Mouse (Mus musculus) kidney, postnatal 25 days (tissue): ENCODE measurements around the gene Nfkbiz.
"Not testable (repeated sequence)": the region's sequence is repeated elsewhere in the genome, so short reads cannot be mapped to it uniquely, and the experiment has no call there.

Experiments used
- DNase-seq, 2 experiments: peaks; one replicate each; pipeline ENCODE4 v3.0.0; 2021; ENCODE audit warnings: mixed read lengths in 2 of 2

Gene Nfkbiz

DNA sequence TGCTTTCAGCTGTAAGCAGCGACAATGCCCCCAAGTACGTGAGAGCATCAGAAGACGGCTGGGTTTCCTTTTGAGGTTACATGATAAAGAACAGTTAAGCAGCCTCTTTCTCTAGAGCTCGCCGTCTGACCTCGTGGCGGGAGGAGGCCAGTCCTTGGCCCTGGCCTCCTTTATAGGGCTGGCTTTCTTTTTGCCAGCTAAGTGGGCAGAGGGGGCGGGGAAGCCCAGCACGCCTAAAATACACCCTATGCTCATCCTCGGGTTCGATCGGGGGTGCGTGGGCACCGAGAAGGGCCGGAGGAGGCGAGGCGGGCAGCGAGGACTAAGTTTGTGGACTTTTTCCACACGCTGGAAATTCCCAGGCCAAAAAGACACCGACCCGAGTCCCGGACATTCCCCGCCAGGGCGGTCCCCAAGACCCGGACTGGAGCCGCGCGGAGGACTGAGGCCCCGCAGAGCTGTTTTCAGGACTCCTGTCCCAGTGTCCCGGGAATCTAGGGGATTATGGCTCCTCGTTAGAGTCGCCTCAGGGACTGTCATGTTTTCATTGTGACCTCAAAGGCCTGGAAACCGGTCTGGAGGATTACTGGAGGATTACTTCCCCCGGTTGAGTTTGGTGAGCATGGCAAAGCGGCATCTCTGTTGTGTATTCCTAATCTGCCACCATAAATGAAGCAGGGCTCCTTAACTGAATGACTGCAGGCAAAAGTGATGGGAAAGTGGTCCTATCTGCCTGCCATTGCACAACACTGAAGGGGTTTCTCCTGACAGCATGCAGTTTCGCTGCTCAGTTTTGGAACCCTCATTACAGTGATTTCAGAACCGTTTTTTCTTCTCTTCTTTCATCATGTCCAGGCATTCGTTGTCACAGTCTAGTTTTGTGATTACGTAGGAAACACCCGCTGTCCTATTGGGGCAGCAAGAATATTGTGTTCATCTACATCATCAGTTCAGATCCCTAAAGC lies at the start of gene Nfkbiz:
TSS of gene Nfkbiz (minus strand) at position 390 of the 965 bp plus-strand sequence.
- DNase-seq, result peak; percentile 87 to 93

DNA sequence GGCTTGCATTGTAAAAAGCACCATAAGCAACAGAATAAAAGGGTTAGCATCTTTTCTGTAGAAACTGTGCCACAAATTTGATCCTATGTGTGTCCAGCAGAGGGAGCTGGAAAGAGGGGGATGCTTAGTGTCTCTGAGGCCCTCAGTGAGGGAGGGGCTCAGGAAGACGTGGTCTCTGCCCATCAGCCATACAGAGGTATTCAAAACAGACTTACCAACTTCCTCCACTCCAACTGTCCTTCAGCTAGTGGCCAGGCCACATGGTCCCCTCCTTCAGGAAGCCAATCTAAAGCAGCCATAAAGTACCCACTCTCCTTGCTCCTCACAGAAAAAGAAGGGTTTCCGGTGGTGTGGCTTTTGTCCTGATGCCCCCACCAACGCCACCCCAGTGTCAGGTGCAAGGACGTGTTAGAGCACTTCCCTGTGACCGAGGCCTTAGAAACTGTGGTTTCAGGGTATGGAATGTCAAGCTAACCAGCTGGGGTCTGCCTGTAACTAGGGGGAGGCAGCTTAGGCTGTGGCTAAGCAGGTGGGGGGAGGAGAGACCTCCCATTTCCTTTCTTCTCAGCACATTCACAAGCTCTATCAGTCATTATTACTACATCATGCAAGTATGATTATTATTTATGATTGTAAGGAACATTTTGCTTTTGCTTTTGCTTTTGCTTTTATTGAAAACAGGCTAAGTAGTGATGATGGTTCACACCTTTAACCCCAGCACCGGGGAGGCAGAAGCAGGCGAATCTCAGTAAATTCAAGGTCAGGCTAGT lies 49.3 kb upstream of the Nfkbiz start:
- no peak for DNase-seq

DNA sequence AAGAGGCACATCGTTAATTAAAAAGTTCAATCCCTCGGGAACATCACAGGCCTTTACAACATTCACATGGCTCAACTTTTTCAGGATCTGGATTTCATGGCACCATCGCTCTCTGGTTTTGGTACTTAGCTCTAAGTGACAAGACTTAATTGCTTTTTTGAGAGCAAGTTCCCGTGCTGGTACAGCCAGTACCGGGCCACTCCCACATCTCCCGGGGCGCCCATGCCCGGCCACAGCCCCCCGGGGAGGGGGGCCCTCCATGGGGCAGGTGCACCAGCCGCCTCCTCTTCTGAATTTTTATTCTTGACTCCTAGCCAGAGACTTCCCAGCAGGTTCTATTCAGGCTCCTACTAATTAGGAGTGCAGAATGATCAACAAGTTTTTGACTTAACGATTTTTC lies 45.5 kb upstream of the Nfkbiz start:
- DNase-seq, result peak in 1 of 2 experiments; percentile 36

DNA sequence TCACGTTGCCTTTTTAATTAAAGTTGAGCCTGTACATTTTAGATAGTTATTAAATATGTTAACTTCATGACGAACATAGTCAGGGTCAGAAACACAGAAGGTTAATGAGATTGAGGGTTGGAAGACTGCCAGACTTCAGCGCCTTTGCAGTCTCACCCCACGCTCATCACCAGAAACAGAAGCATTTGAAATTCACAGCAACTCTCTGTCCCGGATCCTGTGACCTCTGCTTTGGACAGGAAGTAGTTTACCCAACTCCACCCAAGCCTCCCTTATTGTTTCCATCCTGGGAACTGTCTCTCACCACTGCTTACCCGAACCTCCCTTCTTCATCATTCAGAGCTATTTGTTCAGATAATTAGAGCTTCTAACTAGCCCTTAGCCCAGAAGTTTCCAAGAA lies 37.3 kb upstream of the Nfkbiz start:
- DNase-seq, result peak in 1 of 2 experiments; percentile 36

DNA sequence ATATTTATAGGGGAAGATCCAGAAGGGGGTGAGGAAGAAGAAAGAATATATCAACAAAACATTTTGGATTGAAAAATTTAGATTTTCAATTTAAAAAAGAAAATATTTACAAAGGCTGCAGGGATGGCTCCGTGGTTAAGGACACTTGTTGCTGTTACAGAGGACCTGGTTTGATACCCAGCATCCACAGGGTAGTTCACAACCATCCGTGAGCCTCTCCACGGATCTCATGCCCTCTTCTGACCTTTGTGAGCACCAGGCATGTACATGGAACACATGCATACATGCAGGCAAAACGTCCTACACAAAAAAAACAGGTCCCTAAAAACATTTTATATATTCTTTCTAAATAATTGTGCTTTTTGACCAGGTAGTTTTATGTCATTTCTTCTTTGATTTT lies 25.1 kb upstream of the Nfkbiz start:
- no peak for DNase-seq

DNA sequence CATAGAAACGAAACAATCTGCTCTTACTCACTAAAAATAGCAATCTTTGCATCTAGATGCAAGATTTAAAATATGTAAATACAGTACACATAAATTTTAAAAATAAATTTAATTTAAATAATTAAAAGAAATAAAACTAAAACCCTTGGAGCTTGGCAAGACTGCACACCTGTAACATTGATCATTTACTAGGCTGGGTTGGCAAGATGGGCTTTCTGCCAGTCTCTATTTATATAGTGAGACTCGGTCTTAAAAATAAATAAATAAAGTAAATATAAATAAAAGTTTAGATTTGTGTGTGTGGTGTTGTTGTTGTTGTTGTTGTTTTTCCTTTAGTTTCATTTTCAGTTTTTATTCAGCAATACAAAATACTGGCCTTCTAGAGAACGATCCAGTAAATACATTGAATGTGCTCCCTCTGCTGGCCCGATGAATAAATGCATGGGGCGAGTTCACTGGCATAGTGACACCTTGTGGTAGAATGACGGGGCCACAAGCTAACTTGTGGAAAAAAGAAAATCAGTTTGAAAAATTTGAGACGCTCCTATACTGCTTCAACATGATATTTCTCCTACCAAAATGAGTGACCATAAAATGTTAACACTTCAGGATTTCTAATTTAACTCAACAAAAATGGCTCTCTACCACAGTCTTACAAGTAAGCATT lies 24.6 kb upstream of the Nfkbiz start:
- peak; percentile 77 to 83 for DNase-seq

DNA sequence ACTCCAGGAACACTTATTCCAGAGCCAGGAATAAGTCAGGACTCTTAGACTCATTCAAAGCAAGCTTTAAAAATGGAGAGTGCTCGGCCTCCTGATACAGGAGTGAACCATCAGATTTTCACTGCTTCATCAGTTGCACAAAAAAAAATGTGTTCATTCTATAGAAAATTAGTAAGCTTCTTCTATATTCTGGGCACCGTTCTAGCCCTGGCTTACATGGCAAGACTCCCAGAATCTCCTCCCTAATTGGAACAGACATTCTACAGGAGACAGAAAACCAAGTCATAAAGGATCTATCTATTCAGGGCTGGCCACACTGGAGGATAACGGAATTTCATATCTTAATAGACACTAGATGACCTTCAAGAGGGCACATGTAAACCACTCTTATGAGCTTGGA lies 22.4 kb upstream of the Nfkbiz start:
- no peak for DNase-seq

DNA sequence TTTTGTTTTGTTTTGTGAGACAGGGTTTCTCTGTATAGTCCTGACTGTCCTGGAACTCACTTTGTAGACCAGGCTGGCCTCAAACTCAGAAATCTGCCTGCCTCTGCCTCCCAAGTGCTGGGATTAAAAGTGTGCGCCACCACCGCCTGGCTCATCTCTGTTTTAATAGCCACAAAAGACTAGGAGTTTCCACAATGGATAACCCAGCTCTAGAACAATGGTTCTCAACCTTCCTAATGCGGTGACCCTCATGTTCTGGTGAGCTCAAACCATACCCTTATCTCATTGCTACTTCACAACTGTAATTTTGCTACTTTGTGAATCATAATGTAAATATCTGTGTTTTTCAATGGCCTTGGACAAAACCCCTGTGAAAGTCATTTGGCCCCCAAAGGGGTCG lies 20.7 kb upstream of the Nfkbiz start:
- DNase-seq, result not testable (repeated sequence)

DNA sequence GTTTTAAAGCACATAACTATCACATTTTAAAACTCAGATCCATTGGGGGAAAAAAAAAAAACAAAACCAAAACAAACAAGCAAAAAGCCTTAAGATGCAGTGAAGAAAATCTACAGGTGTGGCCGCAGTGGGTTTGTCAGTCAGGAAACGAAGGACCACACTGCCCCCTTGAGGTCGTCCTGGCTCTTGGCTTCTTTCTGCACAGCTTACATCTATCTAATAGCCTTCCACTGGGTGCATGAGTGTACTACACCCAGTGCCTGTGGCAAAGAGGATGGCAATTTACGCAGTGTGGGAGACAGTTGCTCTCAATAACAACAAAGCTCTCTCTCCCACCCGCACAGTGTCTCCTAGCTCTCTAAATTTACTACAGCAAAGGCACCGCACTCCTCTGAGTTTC lies 19.8 kb upstream of the Nfkbiz start:
- DNase-seq, result peak; percentile 74 to 88

DNA sequence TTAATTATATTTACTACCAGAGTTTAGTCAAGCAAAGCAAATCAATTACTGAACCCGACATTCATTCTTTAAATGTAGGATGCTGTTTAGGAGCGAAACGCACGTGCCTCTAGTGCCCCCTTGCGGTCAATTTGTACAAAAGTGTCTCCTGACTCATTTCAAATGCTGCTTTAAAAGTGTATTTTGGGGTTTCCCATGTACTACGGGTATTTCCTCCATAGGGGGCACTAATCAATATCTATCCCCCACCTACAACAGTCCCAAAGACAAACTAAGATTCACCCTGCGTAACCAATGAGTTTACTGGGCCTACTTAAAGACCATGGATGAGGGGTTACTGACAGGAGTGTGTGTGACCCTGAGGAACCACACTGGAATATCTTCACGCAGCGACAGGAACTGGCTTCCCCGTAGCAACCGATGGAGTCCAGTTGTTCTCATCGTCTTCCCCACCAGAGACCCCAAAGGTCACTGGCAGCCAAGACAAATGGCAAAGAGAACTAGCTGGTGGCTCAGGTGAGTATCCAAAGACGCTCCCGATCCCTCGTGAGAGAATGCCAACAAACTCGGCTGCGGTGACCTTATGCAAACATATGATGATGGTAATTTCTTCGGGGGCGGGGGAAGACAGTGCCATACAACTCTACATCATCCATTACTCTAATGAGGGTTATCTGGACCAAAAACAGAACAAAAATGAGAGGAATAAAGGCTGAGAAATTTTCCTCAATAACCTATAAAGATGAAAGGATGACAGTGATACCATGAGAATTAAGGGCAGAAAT lies 14.4 kb upstream of the Nfkbiz start:
- peak; percentile 74 to 91 for DNase-seq

DNA sequence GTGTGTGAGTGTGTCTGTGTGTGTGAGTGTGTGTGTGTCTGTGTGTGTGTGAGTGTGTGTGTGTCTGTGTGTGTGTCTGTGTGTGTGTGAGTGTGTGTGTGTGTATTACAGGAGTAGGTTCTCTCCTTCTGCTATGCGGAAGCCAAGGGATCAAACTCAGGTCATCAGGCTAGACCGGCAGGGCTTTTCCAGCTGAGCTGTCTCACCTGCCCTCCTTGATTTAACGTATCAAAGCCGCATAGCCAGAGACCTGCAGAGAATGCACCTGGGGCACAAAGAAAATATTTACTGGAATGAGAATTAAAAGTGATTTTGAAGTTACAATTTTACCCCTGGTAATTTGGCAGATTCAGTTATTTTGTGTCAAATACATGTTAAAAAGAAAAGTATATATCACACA lies 13.8 kb upstream of the Nfkbiz start:
- DNase-seq, result no peak

DNA sequence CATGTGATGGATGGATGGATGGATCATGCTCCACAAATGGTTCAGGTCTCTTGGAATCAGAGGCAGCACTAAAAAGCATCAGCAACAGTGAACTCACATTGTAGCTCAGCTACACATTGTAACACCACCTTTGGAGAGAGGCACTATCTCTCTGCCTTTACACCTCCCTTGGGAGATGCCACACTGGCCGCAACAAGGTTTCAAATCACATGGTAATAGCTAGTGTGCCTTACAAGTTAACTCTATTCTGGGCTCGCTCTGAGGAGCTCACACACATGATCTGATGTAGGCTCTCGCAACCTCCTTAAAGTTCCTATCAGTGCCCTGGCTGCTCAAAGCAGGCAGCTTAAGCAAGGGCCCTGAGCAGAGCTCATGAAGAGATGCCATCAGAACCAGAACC lies 11.8 kb upstream of the Nfkbiz start:
- DNase-seq, result no peak

DNA sequence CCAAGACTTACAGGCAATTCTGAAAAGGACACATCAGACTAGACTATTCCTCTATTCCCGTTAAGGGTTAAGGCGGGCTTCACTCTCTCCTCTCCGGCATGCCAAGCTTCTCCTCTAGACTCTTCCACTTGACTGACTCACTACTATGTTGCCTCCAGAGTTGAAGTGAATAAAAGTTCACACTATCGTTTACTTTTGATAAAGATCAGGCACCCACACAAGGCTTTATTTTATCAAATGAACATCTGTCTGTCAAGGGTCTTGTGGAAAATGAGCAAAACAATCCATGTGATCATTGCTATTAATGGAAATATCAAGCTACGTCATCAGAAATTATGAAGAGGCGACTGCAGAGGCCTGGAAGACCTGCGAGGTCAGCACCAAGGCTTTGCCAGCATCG lies 9.0 kb upstream of the Nfkbiz start:
- DNase-seq, result no peak

DNA sequence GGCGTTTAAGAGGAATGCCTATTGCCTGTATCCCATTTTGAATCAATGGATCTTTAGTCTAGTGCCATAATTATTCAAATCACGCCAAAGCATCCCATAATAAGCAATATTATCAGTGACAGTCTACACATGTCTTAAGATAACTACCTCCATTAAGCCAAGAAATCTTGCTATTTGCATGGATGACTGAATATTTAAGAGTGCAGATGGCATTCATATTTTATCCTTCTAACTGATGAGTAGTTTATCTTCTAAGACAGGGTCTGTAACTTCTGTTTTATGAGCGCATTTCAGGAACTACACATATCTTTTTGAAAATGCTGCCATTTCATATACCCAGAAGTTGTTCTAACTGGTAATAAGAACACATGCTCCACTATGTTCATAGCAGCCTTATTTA lies 6.1 kb upstream of the Nfkbiz start:
- DNase-seq, result no peak

DNA sequence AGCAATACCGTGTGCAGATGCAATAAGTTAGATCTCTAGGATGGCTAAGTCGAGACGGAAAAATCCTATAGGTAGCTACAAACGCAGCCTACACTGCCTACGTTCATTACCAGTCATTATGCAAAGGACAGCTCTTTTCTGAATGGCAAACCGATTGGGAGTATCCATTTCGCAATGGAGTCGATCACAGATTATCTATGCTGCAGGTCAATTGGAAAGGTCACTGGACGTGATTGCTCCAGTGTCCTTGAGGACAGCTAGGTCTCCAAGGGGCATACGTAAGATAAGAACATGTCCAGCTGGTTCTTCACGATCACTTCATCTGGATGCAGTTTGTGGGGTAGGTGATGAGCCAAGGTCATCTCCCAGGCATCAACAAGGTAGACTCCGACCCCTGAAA lies 5.2 kb upstream of the Nfkbiz start:
- DNase-seq, result no peak

DNA sequence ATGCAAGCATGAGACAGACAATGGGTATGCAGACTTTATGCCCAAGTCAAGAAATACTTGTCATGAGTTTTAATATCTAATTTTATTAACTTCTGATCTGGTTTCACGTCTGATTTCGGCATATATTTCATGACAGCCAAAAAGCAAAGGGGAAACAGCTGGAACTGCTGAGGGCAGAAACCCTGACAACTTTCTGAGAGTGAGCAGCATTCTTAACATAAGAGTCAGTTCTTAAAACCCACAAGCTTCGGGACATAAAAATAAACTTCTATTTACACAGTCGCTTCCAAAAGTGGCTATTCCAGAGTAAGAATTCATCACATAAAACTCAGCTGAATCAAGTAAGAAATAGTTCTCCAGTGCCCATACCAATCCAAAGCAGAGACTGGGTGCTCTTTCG lies 4.4 kb upstream of the Nfkbiz start:
- DNase-seq, result no peak

DNA sequence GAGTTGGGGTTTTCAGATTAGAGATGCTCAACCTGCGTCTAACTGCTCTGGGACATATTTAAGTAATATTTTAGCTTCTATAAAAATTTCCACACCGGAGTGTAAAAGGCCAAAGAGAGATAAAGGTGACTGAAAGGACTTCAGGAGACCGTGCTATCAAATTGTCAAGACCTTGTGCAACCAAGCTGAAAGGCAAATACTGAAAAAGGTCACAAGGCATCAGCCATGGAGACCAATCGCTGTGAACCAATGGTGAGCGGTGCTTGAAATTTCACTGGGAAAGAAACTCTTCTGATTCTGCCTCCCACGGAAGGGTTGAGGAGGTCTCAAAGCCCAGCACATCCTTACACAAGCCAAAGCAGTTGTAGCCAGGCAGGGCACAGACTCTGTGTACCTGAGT lies 2.8 kb upstream of the Nfkbiz start:
- no peak for DNase-seq

DNA sequence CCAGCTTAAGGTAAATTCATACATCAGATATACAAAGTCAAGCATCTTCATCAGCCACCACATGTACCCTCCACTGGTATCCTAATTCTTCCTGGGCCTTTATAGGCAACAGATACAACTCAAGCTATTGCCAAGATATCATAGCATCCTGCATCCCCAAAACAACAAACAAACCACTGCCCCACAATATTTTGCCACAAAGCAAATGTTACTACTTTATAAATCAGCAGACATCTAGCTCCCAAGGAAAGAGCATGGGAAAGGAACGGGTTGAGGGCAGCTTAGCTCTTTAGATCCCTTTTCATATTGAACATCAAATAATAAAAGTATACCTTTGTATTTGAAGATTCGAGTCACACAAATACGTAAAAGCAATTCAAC lies 580 bp downstream of the Nfkbiz start:
- no peak for DNase-seq

DNA sequence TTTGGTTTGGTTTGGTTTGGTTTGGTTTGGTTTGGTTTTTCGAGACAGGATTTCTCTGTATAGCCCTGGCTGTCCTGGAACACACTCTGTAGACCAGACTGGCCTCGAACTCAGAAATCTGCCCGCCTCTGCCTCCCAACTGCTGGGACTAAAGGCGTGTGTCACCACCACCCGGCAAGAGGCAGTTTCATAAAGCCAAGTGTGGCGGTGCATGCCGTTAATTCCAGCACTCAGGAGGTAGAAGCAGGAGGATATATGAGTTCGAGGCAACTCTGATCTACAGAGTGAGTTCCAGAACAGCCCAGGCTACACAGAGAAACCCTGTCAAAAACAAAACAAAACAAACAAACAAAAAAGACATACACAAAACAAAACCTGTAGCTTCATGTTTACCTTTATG lies 1.0 kb downstream of the Nfkbiz start:
- not testable (repeated sequence) for DNase-seq

DNA sequence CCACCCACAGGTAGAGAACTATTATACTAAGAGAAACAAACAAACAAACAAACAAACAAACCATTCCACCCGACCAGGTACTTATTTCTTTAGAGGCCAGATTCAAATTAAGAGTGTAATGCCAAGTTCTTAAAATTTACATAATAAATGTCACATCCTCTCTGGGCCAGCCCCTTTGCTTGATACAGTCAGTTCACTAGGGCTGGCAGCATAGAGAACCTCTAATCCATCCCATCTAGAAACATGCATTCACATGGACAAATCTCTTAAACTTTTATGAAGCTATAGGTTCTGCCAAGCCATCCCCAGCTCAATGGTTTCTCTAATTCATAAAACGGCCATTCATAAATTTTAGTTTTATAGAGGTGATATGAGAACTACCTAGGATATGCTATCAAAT lies 1.5 kb downstream of the Nfkbiz start:
- DNase-seq, result no peak

DNA sequence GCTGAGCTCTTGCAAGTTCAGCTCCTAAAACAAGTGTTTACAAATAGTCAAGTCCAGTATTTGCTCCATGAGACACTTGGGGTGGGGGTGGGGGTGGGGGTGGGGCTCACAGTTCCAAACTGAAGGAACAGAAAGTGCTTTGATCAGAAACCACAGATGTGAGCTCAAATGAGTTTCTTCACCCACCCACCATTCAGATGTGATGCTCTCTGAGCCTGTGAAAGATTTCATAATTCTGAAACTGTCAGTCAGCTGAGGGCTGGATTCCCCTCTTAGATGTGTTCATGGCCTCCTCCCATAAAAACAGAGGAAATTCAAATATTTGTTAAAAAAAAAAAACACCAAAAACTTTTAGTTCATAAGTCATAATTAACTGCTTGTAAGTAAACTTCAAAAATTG lies 2.9 kb downstream of the Nfkbiz start:
- no peak for DNase-seq

DNA sequence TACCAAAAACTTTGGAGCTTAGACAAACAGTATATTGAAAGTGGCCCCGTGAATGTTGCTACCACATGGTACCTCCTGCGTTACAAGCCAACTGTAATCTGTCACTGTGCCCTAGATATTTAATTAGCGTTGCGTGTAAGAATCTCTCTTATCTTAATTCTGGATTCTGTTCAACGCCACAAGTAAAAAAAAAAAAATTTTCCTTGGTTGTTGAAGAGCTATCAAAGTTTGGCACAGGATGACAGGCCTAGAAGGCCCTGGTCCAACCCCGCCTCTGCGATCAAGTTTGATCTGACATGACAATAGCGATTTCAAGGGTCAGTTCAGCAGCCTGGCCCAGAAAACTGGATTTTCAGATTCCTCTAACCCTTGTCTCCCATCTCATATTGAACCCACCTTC lies 6.1 kb downstream of the Nfkbiz start:
- no peak for DNase-seq

DNA sequence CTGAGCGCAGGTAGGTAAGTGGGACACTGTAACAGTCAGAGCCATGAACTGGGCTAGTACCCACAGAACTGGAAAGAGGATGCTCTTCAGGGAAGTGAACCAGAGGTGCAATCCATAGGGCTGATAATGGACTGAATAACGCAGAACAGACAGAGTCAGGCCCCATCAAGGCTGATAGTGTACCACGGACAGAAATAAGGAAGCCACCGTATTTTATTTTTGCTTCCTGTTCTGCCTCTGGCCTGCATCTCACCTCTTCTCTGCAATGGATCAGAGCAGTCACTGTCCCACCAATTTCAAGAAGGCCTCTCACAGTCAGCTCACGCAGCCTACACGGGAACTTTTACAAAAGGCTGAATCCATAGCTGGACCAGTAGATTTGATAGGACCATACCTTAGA lies 6.7 kb downstream of the Nfkbiz start:
- no peak for DNase-seq
